Mouse (Mus musculus): ENCODE data around the gene Cinp. TPM values are rescaled to one million over a fixed set of nuclear protein-coding genes. Genes with fewer than 3 reads are reported as not detected.

The Cinp gene
- polyA plus RNA-seq, 1 experiment: 76.3 TPM

- TF ChIP-seq EP300 (IDR thresholded peaks at IDR 0.05; ENCODE audit: insufficient read depth, low read depth, low read length) (no peak), CTCF (IDR thresholded peaks at IDR 0.05; ENCODE audit: low read depth, low read length) (no peak), POLR2A (IDR thresholded peaks at IDR 0.05; ENCODE audit: insufficient read depth, low read length) (no peak)
- Histone ChIP-seq H3K9me3 (replicated peaks; ENCODE audit: control insufficient read depth, insufficient read depth, low read length, poor library complexity, severe bottlenecking) (no peaks in the 10 kb centered on the region), H3K27me3 (ENCODE audit: control insufficient read depth, insufficient read depth, low read length, poor library complexity, severe bottlenecking) (no peaks in the 10 kb centered on the region), H3K27ac (ENCODE audit: insufficient read depth, low read length) (peak overlapping the region; percentile 98), H3K4me3 (ENCODE audit: low read depth, low read length) (peak overlapping the region; percentile 55), H3K36me3 (ENCODE audit: control insufficient read depth, insufficient read depth, low read length, poor library complexity, severe bottlenecking) (no peaks in the 10 kb centered on the region), H3K9ac (ENCODE audit: low read depth, poor library complexity, severe bottlenecking) (peak overlapping the region; percentile 79), H3K4me1 (ENCODE audit: control insufficient read depth, insufficient read depth, low read length) (peaks cover 6% of the 10 kb centered on the region)
Measured at GRCm38 (mm10) chr12:110836729-110837128, 52.2 kb downstream of the Cinp start.

GRCm38 (mm10) chr12:110835182-110835581 lies 53.8 kb downstream of the Cinp start:
- no peaks in the 10 kb centered on the region for H3K27me3 ChIP-seq (ENCODE audit: control insufficient read depth, insufficient read depth, low read length, poor library complexity, severe bottlenecking)
- H3K9me3 ChIP-seq (replicated peaks; ENCODE audit: control insufficient read depth, insufficient read depth, low read length, poor library complexity, severe bottlenecking): no peaks in the 10 kb centered on the region
- H3K36me3 ChIP-seq (ENCODE audit: control insufficient read depth, insufficient read depth, low read length, poor library complexity, severe bottlenecking): no peaks in the 10 kb centered on the region
- H3K9ac ChIP-seq (ENCODE audit: low read depth, poor library complexity, severe bottlenecking): no peak overlapping the region
- TF ChIP-seq CTCF (IDR thresholded peaks at IDR 0.05; ENCODE audit: low read depth, low read length) (no peak), EP300 (IDR thresholded peaks at IDR 0.05; ENCODE audit: insufficient read depth, low read depth, low read length) (no peak), POLR2A (IDR thresholded peaks at IDR 0.05; ENCODE audit: insufficient read depth, low read length) (no peak)
- no peak overlapping the region for H3K4me3 ChIP-seq (ENCODE audit: low read depth, low read length)
- peaks cover 6% of the 10 kb centered on the region for H3K4me1 ChIP-seq (ENCODE audit: control insufficient read depth, insufficient read depth, low read length)
- no peak overlapping the region for H3K27ac ChIP-seq (ENCODE audit: insufficient read depth, low read length)

DNA sequence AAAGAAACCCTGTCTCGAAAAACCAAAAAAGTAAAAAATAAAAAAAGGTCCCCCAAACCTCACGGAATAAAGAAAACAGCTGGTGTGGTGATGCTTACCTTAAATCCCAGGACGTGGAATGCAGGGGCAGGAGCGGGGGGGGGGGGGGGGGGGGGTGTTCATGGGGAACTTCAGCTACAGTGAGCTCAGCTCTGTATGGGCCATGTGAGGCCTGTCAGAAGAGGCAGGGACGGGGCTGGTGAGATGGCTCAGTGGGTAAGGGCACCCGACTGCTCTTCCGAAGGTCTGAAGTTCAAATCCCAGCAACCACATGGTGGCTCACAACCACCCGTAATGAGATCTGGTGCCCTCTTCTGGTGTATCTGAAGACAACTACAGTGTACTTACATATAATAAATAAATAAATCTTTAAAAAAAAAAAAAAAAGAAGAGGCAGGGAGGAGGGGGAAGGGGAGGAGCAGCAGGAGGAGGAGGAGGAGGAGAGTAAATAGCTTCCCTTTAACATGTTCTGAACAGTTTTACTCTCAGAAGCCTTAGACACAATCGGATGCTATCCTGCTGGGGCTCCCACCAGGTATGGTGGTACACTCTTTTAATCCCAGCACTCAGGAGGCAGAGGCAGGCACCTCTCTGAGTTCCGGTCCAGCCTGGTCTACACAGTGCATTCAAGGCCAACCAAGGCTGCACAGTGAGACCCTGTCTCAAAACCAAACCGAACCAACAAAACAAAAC lies 58.5 kb downstream of the Cinp start:
- Histone ChIP-seq H3K9ac (ENCODE audit: low read depth, poor library complexity, severe bottlenecking) (no peak overlapping the region), H3K4me1 (ENCODE audit: control insufficient read depth, insufficient read depth, low read length) (peaks cover 3% of the 10 kb centered on the region), H3K27ac (ENCODE audit: insufficient read depth, low read length) (no peak overlapping the region)

GRCm38 (mm10) chr12:110828908-110829307 lies 60.0 kb downstream of the Cinp start:
- no peaks in the 10 kb centered on the region for H3K27me3 ChIP-seq (ENCODE audit: control insufficient read depth, insufficient read depth, low read length, poor library complexity, severe bottlenecking)
- H3K27ac ChIP-seq (ENCODE audit: insufficient read depth, low read length): no peak overlapping the region

More for the DNA sequence above, 58.5 kb downstream of the Cinp start:
- Histone ChIP-seq H3K36me3 (ENCODE audit: control insufficient read depth, insufficient read depth, low read length, poor library complexity, severe bottlenecking) (no peaks in the 10 kb centered on the region), H3K27me3 (ENCODE audit: control insufficient read depth, insufficient read depth, low read length, poor library complexity, severe bottlenecking) (no peaks in the 10 kb centered on the region), H3K4me3 (ENCODE audit: low read depth, low read length) (no peak overlapping the region), H3K9me3 (replicated peaks; ENCODE audit: control insufficient read depth, insufficient read depth, low read length, poor library complexity, severe bottlenecking) (no peaks in the 10 kb centered on the region)
- TF ChIP-seq EP300 (IDR thresholded peaks at IDR 0.05; ENCODE audit: insufficient read depth, low read depth, low read length) (no peak), CTCF (IDR thresholded peaks at IDR 0.05; ENCODE audit: low read depth, low read length) (no peak), POLR2A (IDR thresholded peaks at IDR 0.05; ENCODE audit: insufficient read depth, low read length) (no peak)

More at GRCm38 (mm10) chr12:110828908-110829307, 60.0 kb downstream of the Cinp start:
- no peaks in the 10 kb centered on the region for H3K4me1 ChIP-seq (ENCODE audit: control insufficient read depth, insufficient read depth, low read length)
- no peaks in the 10 kb centered on the region for H3K36me3 ChIP-seq (ENCODE audit: control insufficient read depth, insufficient read depth, low read length, poor library complexity, severe bottlenecking)
- H3K4me3 ChIP-seq (ENCODE audit: low read depth, low read length): no peak overlapping the region
- H3K9ac ChIP-seq (ENCODE audit: low read depth, poor library complexity, severe bottlenecking): no peak overlapping the region
- TF ChIP-seq EP300 (IDR thresholded peaks at IDR 0.05; ENCODE audit: insufficient read depth, low read depth, low read length): no peak
- TF ChIP-seq POLR2A (IDR thresholded peaks at IDR 0.05; ENCODE audit: insufficient read depth, low read length): no peak
- no peak for TF ChIP-seq CTCF (IDR thresholded peaks at IDR 0.05; ENCODE audit: low read depth, low read length)
- no peaks in the 10 kb centered on the region for H3K9me3 ChIP-seq (replicated peaks; ENCODE audit: control insufficient read depth, insufficient read depth, low read length, poor library complexity, severe bottlenecking)

Other genes starting within 250 kb of the Cinp start
- not detected in 2 replicates for gene 1700001K19Rik, start 206.5 kb downstream of the Cinp start, polyA plus RNA-seq (2011; ENCODE audit: insufficient read depth, insufficient read length, low read depth, missing spikeins)
- 4,323 and 4,421 TPM in 2 replicates for gene Hsp90aa1, start 186.4 kb downstream of the Cinp start, polyA plus RNA-seq (2011; ENCODE audit: insufficient read depth, insufficient read length, low read depth, missing spikeins)
- 32.7 and 36.4 TPM in 2 replicates for gene Wdr20, start 151.2 kb downstream of the Cinp start, polyA plus RNA-seq (2011; ENCODE audit: insufficient read depth, insufficient read length, low read depth, missing spikeins)
- 33.4 and 35.8 TPM in 2 replicates for gene Mok, start 48.2 kb downstream of the Cinp start, polyA plus RNA-seq (2011; ENCODE audit: insufficient read depth, insufficient read length, low read depth, missing spikeins)
- 11.2 and 12.6 TPM in 2 replicates for gene Zfp839, start 38.9 kb downstream of the Cinp start, polyA plus RNA-seq (2011; ENCODE audit: insufficient read depth, insufficient read length, low read depth, missing spikeins)
- 7.1 and 7.3 TPM in 2 replicates for gene Tecpr2, start 119 bp upstream of the Cinp start, polyA plus RNA-seq (2011; ENCODE audit: insufficient read depth, insufficient read length, low read depth, missing spikeins)
- 4.3 and 4.9 TPM in 2 replicates for gene Ankrd9, start 89.9 kb upstream of the Cinp start, polyA plus RNA-seq (2011; ENCODE audit: insufficient read depth, insufficient read length, low read depth, missing spikeins)
- 31.8 and 34.4 TPM in 2 replicates for gene Rcor1, start 150.2 kb upstream of the Cinp start, polyA plus RNA-seq (2011; ENCODE audit: insufficient read depth, insufficient read length, low read depth, missing spikeins)

Data from ES-Bruce4 (cell line).